Mouse (Mus musculus): ENCODE measurements at regions not wholly inside any gene's neighbourhood (a gene's known extent, or its start where the extent isn't known, plus 50 kb on each side); places are given as distances from the start of the nearest gene placed in this dataset.

GRCm38 (mm10) chr12:109952933-109953332, 325.9 kb upstream of the Dio3 start:
- DNase-seq (ENCODE audit: low spot score): no peak

GRCm38 (mm10) chr12:109957305-109957704, 321.6 kb upstream of the Dio3 start:
- DNase-seq (ENCODE audit: low spot score): no peak

GRCm38 (mm10) chr12:109958357-109959085, 320.3 kb upstream of the Dio3 start:
- DNase-seq (ENCODE audit: low spot score): peak; percentile 45

- DNase-seq (ENCODE audit: low spot score): no peak
Measured at GRCm38 (mm10) chr12:109966776-109967175, 312.1 kb upstream of the Dio3 start.

- DNase-seq (ENCODE audit: low spot score): no peak
Measured at GRCm38 (mm10) chr12:109968303-109968702, 310.6 kb upstream of the Dio3 start.

GRCm38 (mm10) chr12:109971508-109971907, 307.4 kb upstream of the Dio3 start:
- no peak for DNase-seq (ENCODE audit: low spot score)

- DNase-seq (ENCODE audit: low spot score): no peak
Measured at GRCm38 (mm10) chr12:109972366-109973015, 306.4 kb upstream of the Dio3 start.

GRCm38 (mm10) chr12:109973598-109973997, 305.3 kb upstream of the Dio3 start:
- DNase-seq (ENCODE audit: low spot score): no peak

GRCm38 (mm10) chr12:109975176-109975972, 303.5 kb upstream of the Dio3 start:
- peak; percentile 24 for DNase-seq (ENCODE audit: low spot score)

GRCm38 (mm10) chr12:109984651-109985050, 294.2 kb upstream of the Dio3 start:
- no peak for DNase-seq (ENCODE audit: low spot score)

- DNase-seq (ENCODE audit: low spot score): no peak
Measured at GRCm38 (mm10) chr12:109993410-109993809, 285.5 kb upstream of the Dio3 start.

- no peak for DNase-seq (ENCODE audit: low spot score)
Measured at GRCm38 (mm10) chr12:110002717-110003116, 276.2 kb upstream of the Dio3 start.

GRCm38 (mm10) chr12:110009136-110009535, 269.7 kb upstream of the Dio3 start:
- no peak for DNase-seq (ENCODE audit: low spot score)

GRCm38 (mm10) chr12:110020541-110021470, 258.1 kb upstream of the Dio3 start:
- DNase-seq (ENCODE audit: low spot score): no peak

- DNase-seq (ENCODE audit: low spot score): no peak
Measured at GRCm38 (mm10) chr12:110021690-110022089, 257.2 kb upstream of the Dio3 start.

- no peak for DNase-seq (ENCODE audit: low spot score)
Measured at GRCm38 (mm10) chr12:110022631-110023030, 256.2 kb upstream of the Dio3 start.

- DNase-seq (ENCODE audit: low spot score): no peak
Measured at GRCm38 (mm10) chr12:110023192-110024101, 255.4 kb upstream of the Dio3 start.

- no peak for DNase-seq (ENCODE audit: low spot score)
Measured at GRCm38 (mm10) chr12:110024295-110024694, 254.6 kb upstream of the Dio3 start.

- no peak for DNase-seq (ENCODE audit: low spot score)
Measured at GRCm38 (mm10) chr12:110025171-110025570, 253.7 kb upstream of the Dio3 start.

- no peak for DNase-seq (ENCODE audit: low spot score)
Measured at GRCm38 (mm10) chr12:110026033-110026750, 252.7 kb upstream of the Dio3 start.
